Mouse (Mus musculus) CD4-positive, CD25-positive, alpha-beta regulatory T cell, adult 9 weeks (primary cell): ENCODE results near the gene Armcx2. TPM values are rescaled to one million over a fixed set of nuclear protein-coding genes. Genes with fewer than 3 reads are reported as not detected.

Experiments used
- polyA plus RNA-seq: library from polyadenylated mRNA; unstranded; fragments of 100-300 nt; shearing (Covaris generic); gene quantifications from one replicate; pipeline ENCODE4 v1.2.1, GENCODE M21; 2017

Armcx2 gene
- 13.1 TPM for polyA plus RNA-seq

GRCm38 (mm10) chrX:134808755-134809224 is at the start of gene Armcx2:
Armcx2 (minus strand) TSS chrX:134809221.

GRCm38 (mm10) chrX:134756434-134757292 is 52.4 kb downstream of the Armcx2 start, which contains the start of gene Armcx3:
Armcx3 (plus strand) TSS chrX:134756595.

Other genes with a start within 250 kb of the Armcx2 start
- gene Btk, start 225.7 kb downstream of the Armcx2 start, polyA plus RNA-seq: 1.2 TPM
- 399 TPM for gene Rpl36a, start 223.6 kb downstream of the Armcx2 start, polyA plus RNA-seq
- 3.8 TPM for gene Gla, start 208.1 kb downstream of the Armcx2 start, polyA plus RNA-seq
- gene Hnrnph2, start 208.0 kb downstream of the Armcx2 start, polyA plus RNA-seq: 131 TPM
- 0.97 TPM for gene Armcx4, start 122.7 kb downstream of the Armcx2 start, polyA plus RNA-seq
- 3.0 TPM for gene Armcx1, start 91.3 kb downstream of the Armcx2 start, polyA plus RNA-seq
- gene Armcx6, start 57.8 kb downstream of the Armcx2 start, polyA plus RNA-seq: 2.3 TPM
- gene Armcx3, start 52.6 kb downstream of the Armcx2 start, polyA plus RNA-seq: 20.6 TPM
- gene Nxf2, start 155.5 kb upstream of the Armcx2 start, polyA plus RNA-seq: 0.43 TPM
- gene Zmat1, start 200.0 kb upstream of the Armcx2 start, polyA plus RNA-seq: 6.6 TPM